Mouse (Mus musculus) erythroblast, adult 5-6 weeks (primary cell): Measurements from ENCODE around the gene Gm21983. TPM values are rescaled to one million over a fixed set of nuclear protein-coding genes. Genes with fewer than 3 reads are reported as not detected.

Experiments
- ATAC-seq: replicated peaks from 2 replicates; pipeline ENCODE4 v1.8.0; 2016; ENCODE audit warnings: moderate number of reproducible peaks, mild to moderate bottlenecking, moderate TSS enrichment, inconsistent platforms; ENCODE audit not compliant: poor library complexity, low FRiP score, severe bottlenecking
- total RNA-seq, 2 experiments: library from RNA; stranded (forward) in 1 of 2; stranded (reverse) in 1 of 2; fragments of 150-400 nt in 1 of 2; fragments of 200-764, 138-1000 nt in 1 of 2; gene quantifications; 2 replicates each; pipeline versions ENCODE4 v1.2.3 to v1.2.4; 2015 to 2017; ENCODE audit warnings: low replicate concordance in 2 of 2

The Gm21983 gene
- total RNA-seq, 2 experiments from 2014 or later = not detected

DNA sequence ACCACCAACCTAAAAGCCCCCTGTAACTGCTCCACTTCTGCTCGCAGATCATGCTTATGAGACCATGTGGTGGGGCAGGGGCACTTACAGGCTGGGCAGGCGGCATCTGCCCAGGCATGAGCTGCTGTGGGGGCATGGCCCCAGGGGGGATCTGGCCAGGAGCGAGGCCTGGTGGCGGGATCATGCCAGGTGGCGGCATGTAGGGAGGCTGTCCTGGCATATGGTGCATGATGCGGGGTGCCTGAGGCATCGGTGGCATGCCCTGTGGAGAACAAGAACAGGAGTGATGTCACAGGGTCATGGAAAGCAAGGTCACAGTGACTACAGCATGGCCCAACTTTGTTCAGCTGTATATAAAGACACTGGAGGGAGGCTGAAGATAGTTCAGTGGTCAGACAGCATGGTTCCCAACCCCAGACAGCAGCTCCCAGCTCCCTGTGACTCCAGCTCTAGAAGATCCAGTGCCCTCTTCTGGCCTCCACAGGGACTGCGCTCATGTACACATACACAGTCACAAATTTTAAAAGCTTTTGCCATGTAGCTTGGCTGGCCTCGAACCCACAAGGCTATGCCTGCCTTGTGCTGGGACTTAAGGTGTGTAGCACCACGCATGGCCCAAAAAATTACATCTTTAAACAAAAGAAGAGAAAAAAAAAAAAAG lies 8.5 kb upstream of the Gm21983 start:
- peak; percentile 33; the same call in 1 of the 2 replicates for ATAC-seq

DNA sequence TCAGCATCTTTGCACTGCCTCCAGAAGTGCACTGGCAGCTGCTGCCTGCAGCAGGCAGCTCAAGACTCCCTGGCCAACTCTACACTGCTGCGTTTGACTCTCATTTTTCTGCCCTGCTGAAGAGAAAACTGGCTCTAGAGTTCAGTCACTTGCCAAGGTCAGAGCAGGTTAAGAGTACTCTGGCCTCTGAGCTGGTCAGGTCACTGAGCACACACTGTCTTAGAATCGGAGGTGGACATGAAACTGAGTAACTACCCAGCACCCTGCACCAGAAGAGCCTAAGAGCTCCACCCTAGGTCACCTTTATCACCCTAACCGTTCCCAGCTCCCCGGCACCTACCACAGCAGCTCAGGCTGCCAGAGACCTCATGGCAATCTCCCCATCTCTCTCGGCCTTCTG lies 5.1 kb upstream of the Gm21983 start:
- ATAC-seq = no peak

DNA sequence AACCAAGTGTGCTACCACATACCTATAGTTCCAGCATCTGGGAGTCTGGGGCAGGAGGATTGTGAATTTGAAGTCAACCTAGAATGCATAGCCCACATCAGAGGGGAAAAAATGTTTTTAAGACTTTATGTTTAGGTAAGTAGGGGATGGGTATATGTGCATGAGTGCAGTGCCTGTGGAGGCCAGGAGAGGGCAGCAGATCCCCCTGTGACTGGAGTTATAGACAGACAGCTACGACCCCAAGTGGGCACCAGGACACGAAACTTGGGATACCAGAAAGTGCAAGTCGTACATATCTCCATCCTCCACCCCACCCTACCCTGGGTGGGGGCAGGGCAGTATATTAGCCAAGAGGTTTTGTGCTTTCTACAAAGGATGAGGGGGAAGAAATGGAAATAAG lies 4.1 kb upstream of the Gm21983 start:
- ATAC-seq = peak; percentile 73

DNA sequence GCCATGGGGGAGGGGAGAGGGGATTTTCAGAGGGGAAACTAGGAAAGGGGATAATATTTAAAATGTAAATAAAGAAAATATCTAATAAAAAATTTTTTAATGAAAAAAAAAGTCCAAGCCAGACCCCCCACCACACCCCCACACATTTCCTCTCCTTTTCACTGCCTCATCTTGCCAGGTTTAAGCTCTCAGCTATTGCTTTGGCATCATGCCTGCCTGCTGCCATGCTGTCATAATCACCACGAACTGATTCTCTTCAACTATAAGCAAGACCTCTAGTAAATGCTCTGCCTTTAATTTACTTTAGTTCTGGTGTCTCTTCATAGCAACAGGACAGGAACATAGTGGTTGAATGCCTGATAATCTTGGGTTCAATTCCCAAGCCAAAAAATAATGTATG lies 1.6 kb upstream of the Gm21983 start:
- no peak for ATAC-seq

DNA sequence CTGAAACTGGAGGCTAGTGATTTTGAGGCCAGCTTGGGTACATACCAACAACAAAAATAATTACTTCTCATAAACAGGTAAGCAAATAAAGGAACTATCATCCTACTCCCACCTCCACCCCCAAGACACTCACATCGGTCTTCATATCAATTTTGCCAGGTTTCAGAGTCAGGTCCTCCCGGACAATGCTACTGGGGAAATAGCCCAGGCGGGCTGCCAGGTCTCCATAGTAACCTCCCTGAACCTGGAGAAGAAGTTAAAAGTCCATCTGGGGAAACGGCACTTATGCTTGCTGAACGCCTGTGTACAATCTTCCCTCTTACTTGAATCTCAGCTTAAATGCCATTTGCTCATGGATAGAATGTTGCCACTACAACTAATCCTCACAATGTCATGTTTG lies 850 bp downstream of the Gm21983 start:
- ATAC-seq = no peak

DNA sequence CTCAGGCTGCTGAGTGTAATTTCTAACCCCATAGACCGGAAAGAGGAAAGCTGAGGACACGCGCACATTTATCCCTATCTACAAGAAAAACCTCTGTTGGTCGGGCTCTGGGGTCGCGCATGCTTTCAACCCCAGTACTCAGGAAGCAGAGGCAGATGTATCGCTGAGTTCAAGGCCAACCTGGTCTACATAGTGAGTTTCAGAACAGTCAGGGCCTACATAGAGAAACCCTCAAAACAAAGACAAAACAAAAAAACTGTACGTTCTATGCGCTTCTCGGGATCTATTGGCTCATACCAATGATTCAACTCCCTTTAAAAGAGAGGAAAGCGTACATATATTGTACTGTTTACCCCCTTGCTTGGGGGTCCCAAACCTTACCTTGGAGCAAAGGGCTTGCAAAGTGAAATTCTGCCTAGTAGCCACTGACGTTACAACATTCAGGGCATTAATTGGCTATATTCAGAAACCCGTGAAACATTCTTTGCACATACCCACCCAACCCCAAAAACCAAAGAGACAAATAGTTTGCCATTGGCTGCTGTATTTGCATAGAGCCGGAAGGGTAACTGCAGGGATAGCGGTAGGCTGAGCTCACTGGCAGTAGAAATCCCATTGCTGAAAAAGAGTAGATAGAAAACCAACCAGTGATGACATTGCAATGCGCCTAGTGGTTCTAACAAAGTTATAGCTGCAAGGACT lies 1.5 kb downstream of the Gm21983 start:
- no peak for ATAC-seq

DNA sequence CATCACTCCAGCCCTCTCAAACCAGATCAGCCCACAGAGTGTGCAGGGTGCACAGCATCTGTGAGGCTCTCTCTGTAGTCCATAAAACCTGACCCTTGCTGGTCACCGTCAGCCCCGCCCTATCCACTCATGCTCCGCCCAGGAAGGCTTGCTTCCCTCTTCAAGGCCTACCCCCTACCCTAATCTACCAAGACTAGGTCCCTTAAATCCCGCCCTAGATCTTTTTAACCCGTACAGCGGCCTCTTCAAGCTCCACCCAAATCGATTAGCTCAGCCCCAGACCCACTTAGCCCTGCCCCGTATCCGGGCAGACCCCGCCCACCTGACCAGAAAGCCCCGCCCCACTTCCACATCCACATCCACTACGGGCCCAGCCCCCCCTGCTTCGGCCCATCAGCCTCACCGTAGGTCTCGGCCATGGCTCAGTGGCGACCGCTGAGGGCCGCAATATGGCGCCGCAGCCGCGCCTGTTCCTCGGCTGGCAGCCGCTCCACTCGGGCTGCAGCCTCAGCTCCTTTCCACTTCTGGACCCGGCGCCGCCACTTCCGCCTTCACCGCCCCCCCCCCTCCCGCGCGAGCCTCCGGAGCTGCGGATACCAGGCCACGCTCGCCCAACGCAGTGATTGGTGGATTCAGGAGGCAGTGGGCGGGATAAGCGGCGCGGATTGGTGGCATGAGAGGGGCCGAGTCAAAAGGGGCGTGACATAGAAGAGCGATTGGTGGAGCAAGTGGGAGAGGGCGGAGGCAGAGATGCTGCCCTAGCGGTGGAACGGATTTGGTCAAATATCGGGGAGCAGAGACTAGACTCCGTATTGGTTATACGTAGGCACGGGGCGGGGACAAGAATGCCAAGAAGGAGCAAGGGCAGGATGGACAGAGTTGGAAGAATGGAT lies 2.3 kb downstream of the Gm21983 start, which contains the start of gene Rab4b:
Rab4b (minus strand) TSS at position 573 of the 893 bp plus-strand sequence.
- ATAC-seq = peak; percentile 96

DNA sequence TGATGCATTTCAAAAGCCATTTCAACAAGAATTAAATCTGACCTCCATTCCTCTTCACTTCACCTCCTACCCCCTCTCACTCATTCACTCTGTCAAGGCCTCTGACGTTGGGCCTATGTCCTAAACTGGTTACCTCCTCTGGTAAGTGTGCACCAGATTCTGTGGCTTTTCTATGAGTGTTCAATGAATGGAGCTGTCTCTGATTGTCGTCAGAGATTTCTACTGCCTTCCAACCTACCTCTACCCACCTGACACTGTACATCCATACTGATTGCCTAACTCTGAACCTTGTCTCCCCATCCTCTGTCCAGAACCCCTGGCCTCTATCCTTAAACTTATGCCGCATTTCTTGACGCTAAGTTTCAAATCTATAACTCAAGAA lies 3.0 kb downstream of the Gm21983 start:
- 0 out of 2 replicates have a peak, but pooled peaks have one; percentile 0 for ATAC-seq

DNA sequence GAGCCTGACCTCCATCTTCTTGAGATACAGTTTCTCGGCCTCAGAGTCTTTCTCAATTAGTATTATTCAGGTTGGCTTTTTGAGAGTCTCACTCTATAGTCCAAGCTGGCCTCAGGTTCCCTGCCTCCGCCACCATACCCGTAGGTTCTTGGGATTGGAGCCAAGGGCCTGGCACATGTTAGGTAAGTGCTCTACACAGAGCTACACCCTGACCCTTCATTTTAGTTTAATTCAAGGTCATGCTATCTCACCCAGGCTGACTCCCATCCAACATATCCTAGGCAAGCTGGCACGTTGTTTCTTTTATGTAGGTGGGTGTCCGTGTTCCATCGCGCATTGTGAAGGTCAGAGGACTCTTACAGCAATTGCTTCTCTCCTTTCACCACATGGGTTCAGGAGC lies 6.0 kb downstream of the Gm21983 start:
- ATAC-seq = no peak

DNA sequence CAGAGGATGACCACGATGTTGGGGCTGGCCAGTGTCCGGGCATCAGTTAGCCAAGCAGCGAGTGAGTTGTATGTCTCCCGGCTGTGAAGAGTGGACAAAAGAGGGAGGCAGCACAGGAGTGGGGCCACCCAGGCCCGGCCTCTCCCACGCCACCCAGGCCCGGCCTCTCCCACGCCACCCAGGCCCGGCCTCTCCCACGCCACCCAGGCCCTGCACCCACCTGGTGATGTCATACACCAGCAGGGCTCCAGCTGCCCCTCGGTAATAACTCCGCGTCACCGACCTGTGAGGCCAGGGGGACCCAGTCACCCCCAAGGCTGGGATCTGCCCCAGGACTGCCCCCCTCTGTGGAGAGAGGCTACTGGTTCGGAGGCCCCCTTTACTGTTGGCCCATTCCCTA lies 6.4 kb downstream of the Gm21983 start:
- no peak for ATAC-seq

DNA sequence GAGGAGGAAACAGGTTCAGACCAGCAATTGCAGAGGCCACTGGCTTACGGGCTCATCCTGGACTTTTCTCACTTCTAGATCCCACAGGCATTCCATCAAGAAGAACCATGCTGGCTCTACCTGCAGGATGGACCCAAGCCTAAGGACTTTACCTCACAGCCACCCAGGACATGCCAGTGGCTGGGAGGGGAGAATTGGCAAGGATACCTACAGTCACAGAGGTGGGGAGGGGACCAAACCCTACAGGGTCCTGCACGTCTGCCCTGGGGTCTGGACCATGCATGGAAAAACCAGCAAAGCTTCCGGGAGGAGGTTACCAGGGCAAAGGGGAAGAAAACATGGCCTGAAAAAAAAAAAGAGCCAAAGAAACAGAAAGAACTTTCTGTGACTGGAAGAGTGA lies 9.9 kb downstream of the Gm21983 start:
- no peak for ATAC-seq

DNA sequence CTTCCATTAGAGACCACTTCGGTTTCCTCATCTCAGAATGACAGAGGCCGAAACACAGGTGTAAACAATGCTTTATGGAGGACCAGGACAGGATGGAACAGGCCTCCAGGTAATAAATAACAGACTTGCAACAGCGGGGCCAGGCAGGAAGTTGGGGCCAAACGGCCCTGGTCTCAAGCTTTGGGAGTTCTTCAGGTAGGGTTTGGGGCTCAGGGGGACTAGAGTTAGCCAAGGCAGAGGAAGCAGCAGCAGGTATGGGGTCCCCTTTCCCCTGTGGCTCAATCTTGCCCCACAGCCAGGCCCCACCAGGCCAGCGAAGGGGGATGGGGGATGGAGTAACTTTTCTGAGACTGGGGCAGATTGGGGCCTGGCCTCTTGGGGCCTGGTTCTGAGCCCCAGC lies 12.5 kb downstream of the Gm21983 start:
- ATAC-seq = no peak

DNA sequence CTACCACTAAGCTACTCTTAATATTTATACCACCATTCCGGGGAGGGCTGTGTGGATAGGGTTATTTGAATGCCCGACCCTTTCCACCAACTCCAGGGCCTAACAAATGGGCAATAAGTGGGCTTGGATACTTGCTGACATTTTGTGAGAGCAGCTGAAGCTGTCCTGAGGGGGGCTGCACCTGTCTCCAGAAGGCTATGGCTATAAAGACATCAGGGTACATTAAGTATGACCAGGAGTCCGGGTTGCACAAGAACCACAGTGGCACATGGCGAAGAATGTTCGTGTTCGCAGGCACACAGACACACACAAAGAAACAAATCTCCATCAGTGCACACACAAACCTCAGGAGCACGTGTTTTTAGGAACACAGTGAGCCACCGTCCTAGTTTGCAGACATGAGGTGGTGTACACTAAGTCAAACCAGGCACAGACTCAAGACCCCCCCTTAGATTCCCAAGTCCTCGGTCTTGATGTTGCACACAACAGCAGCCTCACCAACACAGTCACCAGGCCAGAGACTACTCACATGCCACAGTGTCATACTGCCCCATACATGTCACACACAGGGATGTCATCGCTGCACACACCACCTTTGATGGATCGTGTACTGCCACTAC lies 13.3 kb downstream of the Gm21983 start:
- no peak for ATAC-seq

DNA sequence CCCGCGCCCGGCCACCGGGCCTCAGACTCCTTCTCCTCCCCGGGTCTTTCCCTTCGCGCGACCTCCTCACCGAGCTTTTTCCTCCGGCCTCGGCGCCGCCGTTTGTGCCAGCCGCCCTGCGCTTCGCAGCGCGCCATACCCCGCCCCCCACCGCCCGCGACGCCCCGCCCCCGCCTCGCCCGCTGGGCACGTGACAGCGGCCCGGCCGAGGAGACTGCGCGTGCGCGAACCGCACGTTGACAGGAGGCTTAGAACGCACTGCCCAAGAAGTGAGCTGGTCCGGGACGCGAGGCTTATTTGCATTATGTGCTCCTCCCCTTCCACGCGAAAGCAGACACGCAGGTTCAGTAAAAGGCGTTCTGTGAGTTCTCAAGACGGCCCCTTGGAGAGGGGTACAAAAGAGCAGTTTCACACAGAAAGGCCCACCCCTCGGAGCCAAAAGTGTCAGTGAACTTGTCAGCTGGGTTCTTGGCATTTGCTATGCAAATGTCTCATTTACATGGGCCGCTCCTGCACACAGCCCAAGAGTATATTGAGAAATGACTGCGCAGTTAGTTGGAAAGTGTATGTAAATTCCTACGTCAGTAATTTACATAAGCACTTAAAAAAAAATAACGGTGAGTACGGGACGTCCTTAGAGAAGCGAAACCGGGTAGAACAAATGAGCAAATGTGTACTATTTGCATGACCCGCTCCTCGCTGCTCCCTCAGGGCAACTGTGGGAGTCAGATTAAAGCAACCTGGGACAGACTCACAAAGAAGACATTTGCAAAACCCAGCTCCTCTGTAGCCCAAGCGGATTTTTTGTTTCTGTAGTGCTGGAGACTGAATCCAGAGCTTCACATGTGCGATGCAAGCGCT lies 14.0 kb downstream of the Gm21983 start, which contains the start of gene Egln2:
Egln2 (minus strand) TSS at position 189 of the 861 bp plus-strand sequence.
- peak; percentile 78 for ATAC-seq

DNA sequence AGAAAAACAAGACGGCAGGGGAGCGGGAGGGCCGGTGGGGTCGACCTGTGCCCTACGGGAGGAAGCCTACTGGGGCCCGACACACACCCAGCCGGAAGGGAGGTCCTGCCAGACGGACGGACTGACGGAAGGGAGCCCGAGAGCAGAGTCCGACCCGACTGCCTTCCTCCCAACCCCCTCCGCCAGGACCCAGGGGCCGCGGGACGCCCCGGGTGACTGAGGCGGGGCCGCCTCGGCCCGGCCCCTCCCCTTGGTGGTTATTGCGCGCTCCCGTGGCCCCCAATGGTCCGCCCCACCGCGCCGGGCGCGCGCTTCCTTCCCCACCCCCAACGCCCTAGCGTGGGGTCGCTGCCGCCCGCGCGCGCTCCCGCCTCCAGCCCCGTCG lies 14.7 kb downstream of the Gm21983 start:
- peak; percentile 39 for ATAC-seq

DNA sequence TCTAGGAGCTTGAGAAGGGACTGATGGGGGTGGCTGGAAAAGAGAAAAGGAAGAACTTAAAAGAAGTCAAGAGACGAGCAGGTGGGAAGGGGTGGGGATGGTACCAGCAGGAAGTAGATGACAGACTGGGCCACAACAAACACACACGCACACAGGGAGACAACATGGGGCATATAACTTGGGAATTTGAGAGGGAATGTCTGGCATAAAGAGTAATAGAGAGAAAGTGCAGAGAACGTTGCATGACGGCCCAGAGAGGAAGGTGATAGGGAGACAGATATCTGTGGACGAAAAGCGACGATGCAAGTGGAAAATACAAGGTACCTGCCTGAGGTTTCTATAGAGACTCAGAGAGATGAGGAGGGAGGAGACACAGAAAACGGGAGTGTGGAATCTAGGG lies 15.2 kb downstream of the Gm21983 start:
- ATAC-seq = no peak

DNA sequence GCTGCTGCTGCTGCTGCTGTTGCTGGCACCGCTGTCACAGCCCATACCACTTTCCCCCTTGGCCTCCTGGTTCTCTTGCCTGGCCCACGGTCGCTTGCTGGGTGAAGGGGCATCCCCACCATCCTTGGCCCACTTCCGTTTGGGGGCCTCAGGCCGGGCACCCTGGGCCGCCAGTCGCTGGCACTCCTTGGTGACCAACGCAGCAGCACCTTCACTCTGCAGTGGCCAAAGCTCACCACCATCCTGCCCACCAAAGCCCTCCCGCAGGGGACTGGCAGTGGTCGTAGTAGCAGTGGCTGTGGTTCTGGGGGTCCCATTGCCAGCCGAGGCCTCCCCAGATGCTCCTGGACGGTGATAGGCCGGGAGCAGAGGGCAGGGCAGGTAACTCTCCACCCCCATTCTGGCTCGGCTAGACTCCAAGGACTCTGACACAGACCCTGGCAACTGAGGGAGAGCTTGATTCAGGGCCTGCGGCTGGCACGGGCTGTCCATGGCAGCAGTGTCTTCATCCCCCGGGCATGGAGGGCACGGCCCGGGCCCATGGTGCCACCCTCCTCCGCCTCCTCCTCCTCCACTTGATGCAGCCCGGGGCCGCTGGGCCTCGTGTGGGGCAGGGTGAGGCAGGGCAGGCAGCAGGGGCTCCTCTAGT lies 15.8 kb downstream of the Gm21983 start:
- ATAC-seq = no peak

DNA sequence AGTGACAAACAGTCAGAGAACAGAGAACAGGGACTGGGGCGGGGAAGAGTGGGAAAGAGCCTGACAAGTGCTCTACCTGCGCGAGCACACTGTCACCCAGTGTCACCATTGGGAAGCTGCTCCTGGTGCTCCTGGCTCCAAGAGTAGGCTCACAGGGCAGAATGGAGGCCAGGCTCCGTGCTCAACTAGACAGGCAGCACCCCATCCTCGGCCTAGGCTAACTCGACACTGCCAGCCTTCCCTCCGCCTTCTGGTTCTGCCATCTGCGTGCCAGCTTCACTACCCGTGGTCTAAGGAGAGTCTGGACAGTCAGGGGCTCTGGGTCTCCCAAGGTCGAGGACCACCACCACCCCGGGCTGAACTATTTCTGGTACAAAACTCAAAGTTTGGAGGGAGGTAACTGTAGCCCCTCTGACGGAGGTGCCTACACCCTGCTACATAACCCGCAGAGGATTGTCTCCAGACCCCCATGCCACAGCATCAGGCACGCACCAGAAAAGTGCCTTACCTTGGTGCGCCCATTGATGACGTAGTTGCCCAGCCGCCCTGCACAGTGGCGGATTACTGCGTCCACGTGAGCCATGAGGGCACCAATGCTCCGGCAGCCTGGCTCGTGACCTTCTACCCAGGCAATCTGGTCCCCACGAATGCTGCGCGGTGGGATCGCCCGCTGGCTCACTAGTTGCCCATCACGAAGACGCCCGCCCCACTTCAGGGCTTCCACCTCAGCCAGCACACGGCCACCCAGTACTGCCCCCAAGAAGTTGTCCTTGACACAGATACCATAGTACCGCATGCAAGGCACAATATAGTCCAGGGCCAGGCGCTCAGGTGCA lies 16.6 kb downstream of the Gm21983 start:
- ATAC-seq = no peak
